Mouse (Mus musculus) frontal cortex, postnatal 36 days (tissue): ENCODE measurements around the gene Gm9046.
"Not testable (repeated sequence)": the region's sequence is repeated elsewhere in the genome, so short reads cannot be mapped to it uniquely, and the experiment has no call there.

ENCODE experiments used
- DNase-seq, 2 experiments: peaks; one replicate each; pipeline ENCODE4 v3.0.0; 2022; ENCODE audit warnings: low spot score in 2 of 2

Gm9046 gene

DNA sequence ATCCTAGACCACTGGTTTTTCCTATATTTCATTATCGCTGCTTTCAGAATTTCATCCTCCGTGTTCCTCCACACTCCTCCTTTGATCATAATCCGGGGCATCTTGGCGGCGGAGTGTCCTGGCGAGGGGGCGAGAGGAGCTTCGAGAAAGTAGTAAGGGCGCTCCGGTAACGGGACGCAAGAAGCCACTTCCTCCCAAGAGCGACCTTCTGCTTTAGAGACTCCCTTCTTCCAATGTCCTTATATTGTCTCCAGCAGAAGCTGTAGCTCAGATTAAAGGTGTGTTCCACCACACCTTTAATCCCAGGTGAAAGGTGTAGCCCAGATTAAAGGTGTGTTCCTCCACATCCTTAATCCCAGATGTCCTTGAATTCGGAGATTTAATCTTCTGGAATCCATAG is at the start of gene Gm9046:
Gene Gm9046 (minus strand): TSS at position 101 of the 400 bp plus-strand sequence.
- not testable (repeated sequence) for DNase-seq

DNA sequence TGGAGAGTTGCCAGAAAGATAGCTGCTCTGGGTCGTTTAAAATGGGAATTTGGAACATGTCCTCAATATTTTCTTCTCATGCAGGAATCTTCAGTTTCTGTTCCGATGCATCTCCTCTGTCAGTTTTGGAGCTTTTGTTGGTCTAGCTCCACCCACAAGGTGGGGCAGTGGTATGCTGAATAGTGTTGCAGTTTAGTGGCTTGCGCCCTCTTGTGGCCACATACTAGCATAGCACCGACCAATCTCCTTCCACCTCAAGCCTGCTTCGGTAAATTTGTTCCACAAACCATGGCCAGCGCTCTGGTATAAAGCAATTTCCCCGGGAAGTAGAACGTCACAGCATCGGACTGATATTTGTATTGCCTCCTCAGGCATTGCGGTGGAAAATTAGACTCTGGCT is 27.4 kb upstream of the Gm9046 start:
- peak; percentile 79 to 87 for DNase-seq

GRCm38 (mm10) chr10:118369518-118369917 is 26.5 kb upstream of the Gm9046 start:
- DNase-seq, result no peak

- not testable (repeated sequence) for DNase-seq
These were observed 10.9 kb upstream of the Gm9046 start, which contains the start of gene Gm9049 for GRCm38 (mm10) chr10:118354005-118354404. Gene Gm9049, minus strand, starts transcription at chr10:118354105.

DNA sequence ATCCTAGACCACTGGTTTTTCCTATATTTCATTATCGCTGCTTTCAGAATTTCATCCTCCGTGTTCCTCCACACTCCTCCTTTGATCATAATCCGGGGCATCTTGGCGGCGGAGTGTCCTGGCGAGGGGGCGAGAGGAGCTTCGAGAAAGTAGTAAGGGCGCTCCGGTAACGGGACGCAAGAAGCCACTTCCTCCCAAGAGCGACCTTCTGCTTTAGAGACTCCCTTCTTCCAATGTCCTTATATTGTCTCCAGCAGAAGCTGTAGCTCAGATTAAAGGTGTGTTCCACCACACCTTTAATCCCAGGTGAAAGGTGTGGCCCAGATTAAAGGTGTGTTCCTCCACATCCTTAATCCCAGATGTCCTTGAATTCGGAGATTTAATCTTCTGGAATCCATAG is 5.5 kb upstream of the Gm9046 start, which contains the start of gene Gm9048:
Gene Gm9048 (minus strand): TSS at position 101 of the 400 bp plus-strand sequence.
- not testable (repeated sequence) for DNase-seq

DNA sequence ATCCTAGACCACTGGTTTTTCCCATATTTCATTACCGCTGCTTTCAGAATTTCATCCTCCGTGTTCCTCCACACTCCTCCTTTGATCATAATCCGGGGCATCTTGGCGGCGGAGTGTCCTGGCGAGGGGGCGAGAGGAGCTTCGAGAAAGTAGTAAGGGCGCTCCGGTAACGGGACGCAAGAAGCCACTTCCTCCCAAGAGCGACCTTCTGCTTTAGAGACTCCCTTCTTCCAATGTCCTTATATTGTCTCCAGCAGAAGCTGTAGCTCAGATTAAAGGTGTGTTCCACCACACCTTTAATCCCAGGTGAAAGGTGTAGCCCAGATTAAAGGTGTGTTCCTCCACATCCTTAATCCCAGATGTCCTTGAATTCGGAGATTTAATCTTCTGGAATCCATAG is 5.3 kb downstream of the Gm9046 start, which contains the start of gene Gm9045:
Gene Gm9045 (minus strand): TSS at position 101 of the 400 bp plus-strand sequence.
- not testable (repeated sequence) for DNase-seq

DNA sequence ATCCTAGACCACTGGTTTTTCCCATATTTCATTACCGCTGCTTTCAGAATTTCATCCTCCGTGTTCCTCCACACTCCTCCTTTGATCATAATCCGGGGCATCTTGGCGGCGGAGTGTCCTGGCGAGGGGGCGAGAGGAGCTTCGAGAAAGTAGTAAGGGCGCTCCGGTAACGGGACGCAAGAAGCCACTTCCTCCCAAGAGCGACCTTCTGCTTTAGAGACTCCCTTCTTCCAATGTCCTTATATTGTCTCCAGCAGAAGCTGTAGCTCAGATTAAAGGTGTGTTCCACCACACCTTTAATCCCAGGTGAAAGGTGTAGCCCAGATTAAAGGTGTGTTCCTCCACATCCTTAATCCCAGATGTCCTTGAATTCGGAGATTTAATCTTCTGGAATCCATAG is 10.7 kb downstream of the Gm9046 start, which contains the start of gene Gm9044:
Gene Gm9044 (minus strand): TSS at position 101 of the 400 bp plus-strand sequence.
- not testable (repeated sequence) for DNase-seq

DNA sequence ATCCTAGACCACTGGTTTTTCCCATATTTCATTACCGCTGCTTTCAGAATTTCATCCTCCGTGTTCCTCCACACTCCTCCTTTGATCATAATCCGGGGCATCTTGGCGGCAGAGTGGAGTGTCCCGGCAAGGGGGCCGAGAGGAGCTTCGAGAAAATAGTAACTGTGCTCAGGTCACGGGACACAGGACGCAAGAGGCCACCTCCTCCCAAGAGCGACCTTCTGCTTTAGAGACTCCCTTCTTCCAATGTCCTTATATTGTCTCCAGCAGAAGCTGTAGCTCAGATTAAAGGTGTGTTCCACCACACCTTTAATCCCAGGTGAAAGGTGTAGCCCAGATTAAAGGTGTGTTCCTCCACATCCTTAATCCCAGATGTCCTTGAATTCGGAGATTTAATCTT is 16.2 kb downstream of the Gm9046 start, which contains the start of gene Gm9040:
Gene Gm9040 (minus strand): TSS at position 101 of the 400 bp plus-strand sequence.
- not testable (repeated sequence) for DNase-seq

- DNase-seq, result no peak
These were observed 24.0 kb downstream of the Gm9046 start for GRCm38 (mm10) chr10:118319024-118319423.

GRCm38 (mm10) chr10:118302133-118302532 is 40.9 kb downstream of the Gm9046 start:
- not testable (repeated sequence) for DNase-seq

DNA sequence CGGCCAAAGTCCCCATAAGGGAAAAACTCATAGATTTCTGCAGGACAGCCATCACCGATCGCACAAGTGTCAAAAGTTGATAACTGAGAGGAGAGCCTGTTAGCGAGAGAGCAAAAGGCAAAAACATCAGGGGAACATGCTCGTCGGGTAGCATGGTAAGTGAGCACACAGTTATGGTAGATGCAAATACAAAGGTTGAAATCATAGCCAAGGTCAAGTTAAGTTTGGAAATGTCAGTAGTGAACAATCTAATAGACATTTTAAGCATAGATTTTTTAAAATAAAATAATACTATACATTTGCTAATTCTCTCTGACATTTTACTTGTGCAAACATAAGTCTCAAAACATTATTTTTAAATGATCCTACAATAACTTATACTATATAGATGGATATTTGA is 48.1 kb downstream of the Gm9046 start, which contains the start of gene Iltifb:
Gene Iltifb (minus strand): TSS at position 101 of the 400 bp plus-strand sequence.
- no peak for DNase-seq
